Mouse (Mus musculus) liver, embryonic 12.5 days (tissue): ENCODE data around the gene Cadm2. TPM values are rescaled to one million over a fixed set of nuclear protein-coding genes. Genes with fewer than 3 reads are reported as not detected.

Source experiments
- ATAC-seq: fragments of 200-750 bp; cut with Nextera tagmentation; 2 replicates; pipeline ENCODE4 v1.8.0; 2017; ENCODE audit warnings: moderate number of reproducible peaks, mild to moderate bottlenecking, moderate library complexity
- H3K27ac ChIP-seq: fragments of 300-500 bp; sonication (generic); 2 replicates; pipeline ENCODE4 v1.5.1; 2016; ENCODE audit warnings: mild to moderate bottlenecking
- H3K27me3 ChIP-seq: fragments of 300-500 bp; sonication (generic); replicated peaks from 2 replicates; pipeline ENCODE4 v1.6.1; 2016; ENCODE audit warnings: mild to moderate bottlenecking, moderate library complexity
- H3K36me3 ChIP-seq: fragments of 300-500 bp; sonication (generic); 2 replicates; pipeline ENCODE4 v1.6.1; 2016; ENCODE audit warnings: mild to moderate bottlenecking, moderate library complexity
- H3K4me1 ChIP-seq: fragments of 300-500 bp; sonication (generic); 2 replicates; pipeline ENCODE4 v1.6.1; 2016
- H3K4me2 ChIP-seq: fragments of 300-500 bp; sonication (generic); 2 replicates; pipeline ENCODE4 v1.6.1; 2016; ENCODE audit warnings: mild to moderate bottlenecking, moderate library complexity
- H3K4me3 ChIP-seq: fragments of 300-500 bp; sonication (generic); 2 replicates; pipeline ENCODE4 v1.5.1; 2016; ENCODE audit warnings: mild to moderate bottlenecking, moderate library complexity
- H3K9ac ChIP-seq: fragments of 300-500 bp; sonication (generic); 2 replicates; pipeline ENCODE4 v1.6.1; 2016; ENCODE audit warnings: mild to moderate bottlenecking, moderate library complexity
- H3K9me3 ChIP-seq: fragments of 300-500 bp; sonication (generic); replicated peaks from 2 replicates; pipeline ENCODE4 v1.6.1; 2016; ENCODE audit warnings: mild to moderate bottlenecking, moderate library complexity
- whole genome bisulfite sequencing: fragments of 180-500 bp; shearing (Covaris S2); methylation state at CpG from one replicate; pipeline ENCODE4 v1.1.7; 2016; ENCODE audit not compliant: insufficient replicate concordance; 5-methylcytosine and 5-hydroxymethylcytosine counted together
- polyA plus RNA-seq: library from polyadenylated mRNA; unstranded; fragments of >200 nt; fragmentation: Nextera tagmentation; extraction: Ambion mirVana; gene quantifications from 2 replicates; pipeline ENCODE4 v1.2.1, GENCODE M21; 2016

Cadm2 gene
- polyA plus RNA-seq, 1 experiment from 2014 or later: 0.11 TPM

GRCm38 (mm10) chr16:66768684-66769389 is 851.9 kb downstream of the Cadm2 start:
- no peak for ATAC-seq
- no peak overlapping the region for H3K4me2 ChIP-seq
- H3K4me3 ChIP-seq: no peak overlapping the region
- no peaks in the 10 kb centered on the region for H3K36me3 ChIP-seq
- no peaks in the 10 kb centered on the region for H3K9me3 ChIP-seq
- H3K9ac ChIP-seq: no peak overlapping the region
- no peaks in the 10 kb centered on the region for H3K27me3 ChIP-seq
- H3K4me1 ChIP-seq: no peaks in the 10 kb centered on the region
- H3K27ac ChIP-seq: no peak overlapping the region
- WGBS: 78% methylated on average over 4 of the region's 4 CpGs

- Histone ChIP-seq H3K4me1 (no peaks in the 10 kb centered on the region), H3K36me3 (no peaks in the 10 kb centered on the region), H3K4me3 (no peak overlapping the region), H3K9me3 (no peaks in the 10 kb centered on the region), H3K27me3 (no peaks in the 10 kb centered on the region), H3K4me2 (no peak overlapping the region), H3K27ac (no peak overlapping the region), H3K9ac (no peak overlapping the region)
- no peak for ATAC-seq
Measured at GRCm38 (mm10) chr16:66761546-66762473, 858.9 kb downstream of the Cadm2 start.

GRCm38 (mm10) chr16:66748533-66748932 is 872.2 kb downstream of the Cadm2 start:
- no peak overlapping the region for H3K9ac ChIP-seq
- 75% methylated on average over 2 of the region's 2 CpGs for WGBS

GRCm38 (mm10) chr16:66731212-66731611 is 889.5 kb downstream of the Cadm2 start:
- Histone ChIP-seq H3K9me3 (no peaks in the 10 kb centered on the region), H3K27me3 (no peaks in the 10 kb centered on the region), H3K36me3 (no peaks in the 10 kb centered on the region), H3K4me2 (no peak overlapping the region), H3K4me1 (no peaks in the 10 kb centered on the region), H3K27ac (no peak overlapping the region), H3K4me3 (no peak overlapping the region), H3K9ac (no peak overlapping the region)
- WGBS: 52% methylated on average over 3 of the region's 3 CpGs
- ATAC-seq: no peak

More at GRCm38 (mm10) chr16:66748533-66748932, 872.2 kb downstream of the Cadm2 start:
- Histone ChIP-seq H3K4me1 (no peaks in the 10 kb centered on the region), H3K27ac (no peak overlapping the region), H3K4me3 (no peak overlapping the region), H3K36me3 (no peaks in the 10 kb centered on the region), H3K4me2 (no peak overlapping the region), H3K9me3 (no peaks in the 10 kb centered on the region), H3K27me3 (no peaks in the 10 kb centered on the region)
- ATAC-seq: no peak

- Histone ChIP-seq H3K4me2 (no peak overlapping the region), H3K27me3 (no peaks in the 10 kb centered on the region), H3K4me3 (no peak overlapping the region), H3K9ac (no peak overlapping the region), H3K27ac (no peak overlapping the region), H3K36me3 (no peaks in the 10 kb centered on the region), H3K9me3 (no peaks in the 10 kb centered on the region), H3K4me1 (no peaks in the 10 kb centered on the region)
- no peak for ATAC-seq
- WGBS: 49% methylated on average over 3 of the region's 3 CpGs
Measured at GRCm38 (mm10) chr16:66706476-66706875, 914.2 kb downstream of the Cadm2 start.

- ATAC-seq: no peak
- Histone ChIP-seq H3K4me1 (no peaks in the 10 kb centered on the region), H3K4me3 (no peak overlapping the region), H3K9ac (no peak overlapping the region), H3K9me3 (no peaks in the 10 kb centered on the region), H3K36me3 (no peaks in the 10 kb centered on the region), H3K4me2 (no peak overlapping the region), H3K27ac (no peak overlapping the region), H3K27me3 (no peaks in the 10 kb centered on the region)
Measured at GRCm38 (mm10) chr16:66694783-66695182, 925.9 kb downstream of the Cadm2 start.

- Histone ChIP-seq H3K4me1 (no peaks in the 10 kb centered on the region), H3K36me3 (no peaks in the 10 kb centered on the region), H3K27ac (no peak overlapping the region), H3K4me3 (no peak overlapping the region), H3K27me3 (no peaks in the 10 kb centered on the region), H3K9me3 (no peaks in the 10 kb centered on the region), H3K4me2 (no peak overlapping the region), H3K9ac (no peak overlapping the region)
- ATAC-seq: no peak
Measured at GRCm38 (mm10) chr16:66677241-66677640, 943.5 kb downstream of the Cadm2 start.

GRCm38 (mm10) chr16:66651013-66651362 is 969.7 kb downstream of the Cadm2 start:
- no peak overlapping the region for H3K4me3 ChIP-seq
- no peak overlapping the region for H3K4me2 ChIP-seq
- ATAC-seq: no peak
- 53% methylated on average over 1 of the region's 1 CpGs for WGBS
- H3K4me1 ChIP-seq: no peaks in the 10 kb centered on the region
- H3K9me3 ChIP-seq: no peaks in the 10 kb centered on the region
- H3K36me3 ChIP-seq: no peaks in the 10 kb centered on the region
- H3K27ac ChIP-seq: no peak overlapping the region
- H3K9ac ChIP-seq: no peak overlapping the region
- no peaks in the 10 kb centered on the region for H3K27me3 ChIP-seq

- Histone ChIP-seq H3K4me3 (no peak overlapping the region), H3K27me3 (no peaks in the 10 kb centered on the region), H3K9me3 (no peaks in the 10 kb centered on the region), H3K9ac (no peak overlapping the region), H3K4me2 (no peak overlapping the region), H3K27ac (no peak overlapping the region), H3K4me1 (no peaks in the 10 kb centered on the region), H3K36me3 (no peaks in the 10 kb centered on the region)
- 77% methylated on average over 11 of the region's 11 CpGs for WGBS
- ATAC-seq: no peak
Measured at GRCm38 (mm10) chr16:66650348-66651012, 970.2 kb downstream of the Cadm2 start.

GRCm38 (mm10) chr16:66647798-66648197 is 972.9 kb downstream of the Cadm2 start:
- Histone ChIP-seq H3K4me2 (no peak overlapping the region), H3K36me3 (no peaks in the 10 kb centered on the region), H3K9ac (no peak overlapping the region), H3K9me3 (no peaks in the 10 kb centered on the region), H3K4me1 (no peaks in the 10 kb centered on the region), H3K27ac (no peak overlapping the region), H3K4me3 (no peak overlapping the region), H3K27me3 (no peaks in the 10 kb centered on the region)
- 80% methylated on average over 4 of the region's 4 CpGs for WGBS
- no peak for ATAC-seq

GRCm38 (mm10) chr16:66643606-66644005 is 977.1 kb downstream of the Cadm2 start:
- Histone ChIP-seq H3K9me3 (no peaks in the 10 kb centered on the region), H3K4me1 (no peaks in the 10 kb centered on the region), H3K4me2 (no peak overlapping the region), H3K27ac (no peak overlapping the region), H3K36me3 (no peaks in the 10 kb centered on the region), H3K27me3 (no peaks in the 10 kb centered on the region), H3K9ac (no peak overlapping the region), H3K4me3 (no peak overlapping the region)
- WGBS: 54% methylated on average over 4 of the region's 4 CpGs
- no peak for ATAC-seq

GRCm38 (mm10) chr16:66627527-66627926 is 993.2 kb downstream of the Cadm2 start:
- Histone ChIP-seq H3K9ac (no peak overlapping the region), H3K36me3 (no peaks in the 10 kb centered on the region), H3K4me2 (no peak overlapping the region), H3K27ac (no peak overlapping the region), H3K4me3 (no peak overlapping the region), H3K4me1 (no peaks in the 10 kb centered on the region), H3K9me3 (no peaks in the 10 kb centered on the region), H3K27me3 (no peaks in the 10 kb centered on the region)
- ATAC-seq: no peak
